Mouse (Mus musculus) megakaryocyte progenitor cell, adult 5-6 weeks (primary cell): ENCODE measurements around the gene Klb. TPM values are rescaled to one million over a fixed set of nuclear protein-coding genes. Genes with fewer than 3 reads are reported as not detected.

Source experiments
- ATAC-seq: replicated peaks from 2 replicates; pipeline ENCODE4 v1.8.0; 2016; ENCODE audit warnings: mild to moderate bottlenecking, moderate TSS enrichment, inconsistent platforms; ENCODE audit not compliant: poor library complexity
- total RNA-seq, 2 experiments: library from RNA; stranded (forward) in 1 of 2; stranded (reverse) in 1 of 2; fragments of 157-497, 149-512 nt in 1 of 2; fragments of 200-1000 nt in 1 of 2; gene quantifications; 2 replicates each; pipeline versions ENCODE4 v1.2.3 to v1.2.4; 2015 to 2017

Gene Klb
- total RNA-seq, 2 experiments from 2014 or later: not detected

DNA sequence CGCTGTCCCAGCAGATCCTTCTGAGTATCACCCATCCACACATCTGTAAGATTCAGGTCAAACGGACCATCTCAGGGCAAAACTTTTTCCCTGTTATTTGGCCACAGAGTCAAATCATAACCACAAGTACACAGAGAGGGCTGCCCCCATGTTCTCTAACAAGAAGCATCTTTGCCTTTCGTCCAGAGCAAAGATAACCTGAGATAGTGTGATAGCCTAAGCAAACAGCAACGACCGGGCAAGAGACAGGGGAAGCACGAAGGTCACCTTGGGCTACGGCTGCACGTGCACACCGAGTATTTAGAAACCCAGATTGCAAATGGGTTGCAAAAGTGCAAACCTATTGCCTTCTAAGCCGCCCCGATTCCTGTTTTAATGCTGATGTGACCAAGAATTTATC lies 19.7 kb downstream of the Klb start:
- no peak for ATAC-seq

DNA sequence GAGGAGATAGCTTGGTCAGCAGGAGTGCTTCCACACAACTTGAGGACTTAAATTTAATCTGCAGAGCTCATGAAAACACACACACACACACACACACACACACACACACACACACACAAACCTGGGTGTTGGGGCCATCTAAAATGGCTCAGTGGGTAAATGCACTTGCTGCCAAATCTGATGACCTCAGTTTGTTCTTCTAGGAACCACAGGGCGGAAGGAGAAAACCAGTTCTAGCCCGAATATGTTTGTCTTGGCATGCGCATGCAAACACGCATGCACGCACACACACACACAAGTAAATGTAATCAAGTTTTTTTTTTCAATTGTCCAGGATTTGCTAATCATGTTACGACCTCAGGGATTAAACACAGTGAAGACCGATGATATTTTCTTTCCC lies 23.4 kb downstream of the Klb start:
- no peak for ATAC-seq

DNA sequence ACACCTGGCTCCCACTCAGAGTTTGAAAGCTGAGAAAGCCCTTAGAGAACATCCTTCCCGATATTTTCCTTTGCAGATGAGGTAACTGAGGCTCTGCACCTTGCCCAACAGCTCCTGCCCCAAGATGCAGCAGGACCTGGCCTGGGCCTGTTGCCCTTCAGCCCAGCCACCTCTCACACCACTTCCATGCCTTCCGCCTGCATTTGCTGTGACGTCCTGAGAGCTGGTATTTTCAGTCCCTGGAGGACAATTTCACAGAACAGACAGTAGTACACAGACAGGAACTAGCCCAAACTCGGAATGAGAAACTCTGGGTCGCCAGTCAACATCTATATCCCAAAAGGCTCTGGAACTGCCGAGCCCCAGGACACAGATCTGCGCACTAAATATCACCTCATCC lies 26.6 kb downstream of the Klb start:
- no peak for ATAC-seq

DNA sequence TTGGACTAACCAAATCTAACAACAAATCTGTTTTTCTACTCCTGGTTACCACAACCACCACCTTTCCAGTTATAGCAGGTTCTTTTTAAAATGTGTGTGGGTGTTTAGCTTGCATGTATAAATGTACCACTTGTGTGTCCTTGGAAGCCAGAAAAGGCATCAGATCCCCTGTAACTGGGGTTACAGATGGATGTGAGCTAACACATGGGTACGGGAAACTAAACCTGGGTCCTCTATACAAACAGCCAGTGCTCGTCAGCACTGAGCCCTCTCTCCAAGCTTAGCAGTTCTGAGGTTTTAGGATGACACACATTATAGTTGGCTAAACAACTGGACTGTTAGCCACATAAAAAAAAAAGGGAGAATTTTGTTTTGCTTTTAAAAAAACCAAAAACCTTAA lies 37.6 kb downstream of the Klb start:
- no peak for ATAC-seq

DNA sequence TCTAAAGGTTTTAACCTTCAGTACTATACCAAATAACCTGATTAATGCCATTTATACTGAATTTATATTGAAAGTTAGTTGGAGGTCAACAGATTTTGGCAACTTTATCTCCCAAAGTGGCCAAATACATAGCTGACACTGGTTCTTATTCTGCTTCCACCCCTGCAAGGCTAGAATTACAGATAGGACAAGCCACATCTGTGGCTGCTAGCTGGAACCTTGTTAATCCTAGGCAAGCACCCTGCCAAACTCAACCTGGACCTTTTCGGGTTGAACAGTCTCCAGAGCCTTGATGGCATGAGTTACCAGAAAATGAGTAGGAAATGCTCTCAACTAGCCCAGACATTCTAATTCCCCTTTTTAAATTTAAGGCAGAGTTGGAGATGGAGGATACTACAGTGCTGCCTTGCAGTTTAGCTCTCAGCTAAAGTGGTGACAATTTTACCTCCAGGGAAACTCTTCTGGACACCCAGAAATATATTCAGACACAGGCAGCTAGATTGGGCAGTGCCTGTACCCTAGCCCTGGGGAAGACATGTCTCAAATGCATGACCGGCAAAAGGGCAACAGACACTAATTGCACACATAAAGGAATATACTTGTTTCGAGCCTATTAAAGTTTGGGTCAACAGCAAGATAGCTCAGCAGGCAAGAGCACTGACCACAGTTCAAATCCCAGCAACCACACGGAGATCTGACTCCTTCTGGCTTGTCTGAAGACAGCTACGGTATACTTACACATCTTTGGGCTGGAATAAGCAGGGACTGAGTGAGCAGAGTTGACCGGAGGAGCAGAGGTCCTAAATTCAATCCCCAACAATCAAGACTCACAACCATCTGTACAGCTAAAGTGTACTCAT lies 39.1 kb downstream of the Klb start:
- no peak for ATAC-seq

DNA sequence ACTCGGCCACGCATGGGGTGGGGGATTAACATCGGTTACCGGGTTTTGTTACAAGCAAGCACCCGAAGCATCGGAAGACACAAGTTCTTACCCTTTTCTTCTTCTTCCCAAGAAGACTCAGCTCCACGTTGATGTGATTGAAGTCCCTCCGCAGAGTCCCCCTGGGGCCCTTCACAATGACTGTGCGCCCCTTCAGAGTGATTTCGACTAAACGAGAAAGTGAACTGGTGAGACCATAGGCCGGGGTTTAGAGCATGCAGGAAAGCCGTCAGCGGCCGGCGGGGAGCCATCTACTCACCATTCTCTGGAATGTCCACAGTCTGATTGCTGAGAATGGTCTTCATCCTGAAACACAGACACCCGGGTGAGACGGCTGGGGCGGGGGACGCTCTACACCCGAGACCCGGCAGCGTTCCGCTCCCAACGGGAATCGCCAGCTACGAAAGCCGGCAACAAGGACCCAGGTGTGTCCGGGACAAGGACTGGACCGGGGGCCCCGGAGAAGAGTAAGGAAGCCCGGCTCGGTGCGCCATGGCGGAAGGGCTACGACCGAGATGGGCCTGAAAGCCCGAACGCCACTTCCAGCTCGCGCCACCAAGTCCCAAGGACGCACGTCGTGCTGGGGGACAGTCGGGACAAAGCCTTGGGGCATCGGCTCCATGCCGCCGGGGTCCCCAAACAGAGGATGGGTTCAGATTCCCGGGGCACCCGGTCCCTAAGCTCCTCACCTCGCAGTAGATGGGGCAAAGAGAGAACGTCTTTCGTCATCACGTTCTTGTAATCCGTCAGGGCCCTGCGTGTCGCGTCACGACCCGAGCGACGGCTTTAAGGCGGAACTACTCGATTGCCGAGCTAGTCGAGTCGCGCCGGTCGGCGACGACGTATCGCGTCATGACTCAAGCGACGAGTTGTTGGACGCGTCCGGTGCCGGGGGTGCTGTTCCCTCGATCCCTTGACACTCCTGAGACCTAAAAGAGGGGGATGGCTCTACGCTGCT lies 42.8 kb downstream of the Klb start, which contains the start of the genes Rpl9 and Lias:
Gene Rpl9 (minus strand): TSS at position 797 of the 997 bp plus-strand sequence.
Gene Lias (plus strand): TSS at position 850 of the 997 bp plus-strand sequence.
- peak; percentile 95 for ATAC-seq

DNA sequence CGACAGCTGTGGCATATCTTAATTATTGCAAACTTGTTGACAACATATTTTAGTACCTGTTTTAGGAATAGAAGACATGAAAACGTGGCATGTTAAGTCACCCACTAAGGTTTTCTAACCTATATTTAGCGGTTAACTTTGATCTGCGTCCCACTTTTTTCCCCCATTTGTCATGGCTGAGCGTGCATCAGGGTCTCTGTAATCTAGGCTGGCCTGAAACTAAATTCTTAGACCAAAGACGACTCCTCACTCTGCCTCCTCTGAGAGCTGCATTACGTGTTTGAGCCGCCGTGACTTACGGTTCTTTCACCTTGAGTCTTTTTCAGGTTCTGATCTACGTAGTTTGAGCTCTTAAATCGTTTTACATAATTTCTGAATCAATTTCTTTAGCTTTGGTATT lies 43.6 kb downstream of the Klb start:
- peak; percentile 38 for ATAC-seq

DNA sequence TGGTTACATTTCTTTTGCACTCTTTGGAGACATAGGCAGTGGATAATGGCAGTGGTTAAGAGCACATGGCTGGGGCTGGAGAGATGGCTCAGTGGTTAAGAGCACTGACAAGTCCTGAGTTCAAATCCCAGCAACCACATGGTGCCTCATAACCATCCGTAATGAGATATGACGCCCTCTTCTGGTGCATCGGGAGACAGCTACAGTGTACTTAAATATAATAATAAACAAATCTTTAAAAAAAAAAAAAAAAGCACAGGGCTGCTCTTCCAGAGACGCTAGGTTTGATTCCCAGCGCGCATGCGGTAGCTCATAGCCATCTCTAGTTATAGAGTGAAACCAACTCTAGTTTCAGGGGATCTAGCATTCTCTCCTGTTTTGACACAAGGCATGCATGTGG lies 46.3 kb downstream of the Klb start:
- ATAC-seq: no peak

DNA sequence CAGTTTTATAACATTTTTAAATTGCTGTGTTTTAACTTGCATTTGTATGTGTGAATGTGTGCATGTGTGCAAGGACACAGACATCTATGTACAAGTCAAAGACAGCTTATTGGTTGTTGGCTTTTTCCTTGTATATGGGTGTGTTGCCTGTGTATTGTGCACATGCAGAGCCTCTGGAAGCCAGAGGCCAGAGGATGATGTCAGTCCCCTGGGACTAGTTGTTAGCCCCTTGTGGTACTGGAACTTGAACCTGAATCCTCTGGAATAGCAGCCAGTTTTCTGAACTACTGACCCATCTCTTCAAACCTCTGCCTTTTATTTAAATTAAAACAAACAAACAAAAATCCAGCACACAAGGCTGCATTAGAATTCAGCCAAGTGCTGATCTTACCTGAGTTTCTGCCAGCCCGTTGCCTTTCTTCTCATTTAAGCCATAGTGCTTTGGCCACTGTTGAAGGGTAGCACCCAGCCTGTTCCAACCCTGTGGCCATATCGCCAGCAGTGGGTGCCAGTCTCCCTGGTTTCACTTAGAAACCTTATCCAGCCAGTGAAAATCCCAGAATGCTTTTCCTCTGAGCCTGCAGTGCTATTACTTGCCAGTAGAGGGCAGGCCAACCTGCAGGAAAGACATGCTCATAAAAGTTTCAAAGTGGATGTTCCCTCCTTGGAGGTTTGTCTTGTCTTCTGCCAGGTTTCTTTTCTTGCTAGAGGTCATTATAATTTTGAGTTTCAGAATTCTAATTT lies 53.3 kb downstream of the Klb start:
- peak; percentile 100 for ATAC-seq

DNA sequence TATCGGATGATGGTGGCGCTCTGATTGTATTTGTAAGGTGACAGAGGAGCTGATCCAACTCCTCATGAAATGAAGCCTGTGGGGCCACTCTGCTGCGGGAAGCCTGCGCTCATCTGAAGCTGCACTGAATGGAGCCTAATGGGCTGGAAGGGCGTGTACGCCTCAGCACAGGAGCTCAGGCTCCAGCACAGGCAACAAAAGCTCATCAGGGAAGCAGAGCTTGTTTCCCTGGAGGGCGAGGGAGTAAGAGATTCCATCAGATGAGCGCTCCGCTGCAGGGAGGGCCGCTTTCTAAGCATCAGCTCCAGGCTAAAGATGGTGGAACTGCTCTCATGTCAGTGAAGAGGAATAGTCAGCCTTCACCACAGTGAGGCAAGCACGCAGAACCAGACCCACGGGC lies 59.9 kb downstream of the Klb start:
- no peak for ATAC-seq

DNA sequence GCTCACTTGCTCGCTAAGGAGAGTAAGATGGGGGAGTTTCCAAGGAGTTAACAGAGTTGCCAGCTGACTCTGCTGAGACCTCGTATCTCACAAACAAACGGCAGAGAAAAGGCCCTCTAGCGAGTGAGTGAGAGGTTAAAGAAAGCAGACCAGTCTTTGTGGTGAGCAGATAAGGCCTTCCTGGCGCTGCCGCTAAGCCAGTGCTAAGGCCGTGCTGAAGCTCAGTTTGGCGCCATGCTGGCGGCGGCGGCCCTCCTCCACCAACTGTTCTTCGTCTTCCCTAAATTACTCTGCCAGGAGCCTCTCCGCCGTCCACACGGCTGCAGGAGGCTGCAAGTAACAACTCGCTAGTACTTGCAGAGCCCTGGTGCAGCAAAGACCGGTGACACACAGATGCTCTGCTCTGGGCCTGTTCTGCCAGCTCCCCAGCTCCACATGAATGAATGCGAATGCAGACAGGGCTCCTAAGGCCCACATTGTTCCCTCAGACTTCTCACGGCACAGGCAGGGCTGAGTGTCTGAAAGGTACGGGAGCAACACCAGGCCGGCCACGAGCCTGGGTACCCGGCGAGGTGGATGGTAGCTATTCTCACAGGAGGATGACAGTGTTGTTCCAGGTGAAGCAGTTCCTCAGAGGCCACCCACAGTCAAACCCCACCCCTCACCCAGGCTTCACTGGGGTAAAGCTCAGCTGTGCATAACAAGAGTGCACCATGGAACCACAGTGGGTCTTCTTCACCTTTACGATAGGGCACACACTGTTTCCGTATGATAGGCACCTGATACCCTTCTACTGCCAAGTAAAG lies 67.7 kb downstream of the Klb start:
- ATAC-seq: peak; percentile 99

DNA sequence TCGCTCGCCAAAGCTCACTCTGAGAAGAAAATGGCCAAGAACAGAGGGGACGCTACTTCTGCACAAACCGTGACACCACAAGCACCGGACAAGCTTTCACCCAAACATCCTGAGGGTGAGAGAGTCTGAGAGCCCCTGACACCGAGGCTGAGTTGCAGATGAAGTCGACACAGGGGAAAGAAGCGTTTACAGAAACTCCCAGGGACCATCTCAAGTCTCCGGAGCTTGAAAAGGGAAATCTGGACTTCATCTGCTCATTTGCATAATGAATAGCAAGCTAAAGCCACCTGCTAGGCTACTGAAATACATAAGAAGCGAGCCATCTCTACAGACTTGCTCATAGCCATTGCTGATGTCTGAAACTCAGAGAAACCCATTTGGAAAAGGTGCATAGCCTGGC lies 71.0 kb downstream of the Klb start:
- no peak for ATAC-seq

DNA sequence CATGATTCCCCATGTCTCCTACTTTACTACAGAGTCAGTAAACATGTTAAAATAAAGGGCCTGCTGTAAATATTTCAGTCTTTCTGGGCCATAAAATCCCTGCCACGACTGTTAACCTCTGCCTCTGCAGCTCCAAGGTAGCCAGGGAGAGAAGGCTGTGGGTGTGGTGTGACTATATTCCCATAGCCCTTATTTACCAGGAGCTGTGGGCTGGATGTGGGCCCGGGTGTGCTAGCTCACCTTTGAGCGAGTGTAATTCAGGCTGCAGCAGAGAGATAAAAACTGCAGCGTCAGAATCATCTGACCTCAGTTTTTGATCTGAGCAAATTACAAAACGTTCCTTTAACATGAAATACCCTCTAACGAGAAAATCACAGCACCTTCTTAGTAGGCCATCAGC lies 72.7 kb downstream of the Klb start:
- no peak for ATAC-seq

DNA sequence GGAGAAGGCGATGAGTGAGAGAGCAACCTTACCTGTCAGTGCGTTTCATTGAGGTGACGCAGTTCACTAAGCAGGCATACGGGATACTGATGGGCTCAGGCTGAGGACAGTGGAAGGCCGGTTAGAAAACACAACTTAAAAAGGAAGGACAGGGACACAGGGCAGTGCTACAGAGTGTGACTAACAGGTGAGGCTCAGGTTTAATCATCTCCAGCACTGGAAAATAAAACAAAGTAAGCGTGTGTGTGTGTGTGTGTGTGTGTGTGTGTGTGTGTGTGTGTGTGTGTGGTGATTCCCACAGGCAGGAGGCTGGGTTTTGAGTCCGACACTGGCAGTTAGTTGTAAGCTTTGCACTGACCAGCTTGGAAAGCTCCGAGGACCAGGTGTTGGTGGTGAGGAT lies 74.7 kb downstream of the Klb start:
- ATAC-seq: no peak

DNA sequence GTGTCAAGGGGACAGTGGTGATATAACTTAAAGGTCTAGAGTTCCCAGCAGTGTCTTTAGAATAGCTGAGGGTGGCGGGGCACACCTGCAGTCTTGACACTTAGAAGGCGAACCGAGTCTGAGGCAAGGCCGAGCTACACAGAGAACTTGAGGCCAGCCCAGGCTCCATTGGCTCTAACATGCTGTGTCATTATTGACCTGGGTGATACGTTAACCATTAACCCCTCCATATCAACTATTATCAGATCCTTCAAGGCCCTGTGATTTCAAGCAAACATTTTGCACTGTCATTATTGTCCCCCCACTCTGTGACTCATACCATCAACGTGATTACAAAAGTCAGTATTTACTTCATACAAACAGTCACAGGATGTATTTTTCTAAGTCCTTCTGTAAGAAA lies 76.1 kb downstream of the Klb start:
- no peak for ATAC-seq

DNA sequence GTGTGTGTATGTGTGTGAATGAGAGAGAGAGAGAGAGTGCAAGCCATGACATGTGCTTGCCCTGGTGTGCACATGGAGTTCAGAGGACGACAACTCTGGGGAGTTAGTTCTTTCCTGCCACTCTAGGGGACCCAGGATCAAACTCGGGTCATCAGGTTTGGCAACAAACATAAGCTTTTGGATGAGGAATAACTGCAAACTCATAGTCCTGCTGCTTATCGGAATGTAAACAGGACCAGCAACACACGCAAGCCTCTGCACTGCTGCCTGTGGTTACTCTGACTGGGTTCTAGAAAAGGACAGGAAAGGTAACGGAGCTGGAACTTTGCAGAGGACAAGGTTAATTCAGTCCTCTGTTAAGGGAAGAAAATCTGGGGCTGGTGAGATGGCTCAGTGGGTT lies 77.1 kb downstream of the Klb start:
- no peak for ATAC-seq

DNA sequence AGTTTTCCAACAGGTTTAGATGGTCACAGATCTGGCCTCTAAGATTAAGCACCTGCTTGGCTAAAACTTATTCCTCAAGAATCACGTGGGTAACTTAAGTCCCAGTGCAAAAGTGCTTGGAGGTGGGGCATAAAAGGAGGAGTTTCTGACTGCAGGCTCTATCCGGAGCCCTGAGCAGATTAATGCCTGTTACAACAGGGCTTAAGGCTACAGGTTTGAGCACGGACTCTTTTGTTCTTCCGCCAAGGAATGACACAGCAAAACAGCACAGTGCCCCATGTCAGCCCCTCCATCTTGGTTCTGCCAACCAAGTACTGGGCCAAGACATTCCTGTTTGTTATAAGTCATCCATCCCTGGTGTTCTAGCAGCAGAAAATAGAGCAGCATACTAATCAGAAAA lies 80.2 kb downstream of the Klb start:
- peak; percentile 61 for ATAC-seq

DNA sequence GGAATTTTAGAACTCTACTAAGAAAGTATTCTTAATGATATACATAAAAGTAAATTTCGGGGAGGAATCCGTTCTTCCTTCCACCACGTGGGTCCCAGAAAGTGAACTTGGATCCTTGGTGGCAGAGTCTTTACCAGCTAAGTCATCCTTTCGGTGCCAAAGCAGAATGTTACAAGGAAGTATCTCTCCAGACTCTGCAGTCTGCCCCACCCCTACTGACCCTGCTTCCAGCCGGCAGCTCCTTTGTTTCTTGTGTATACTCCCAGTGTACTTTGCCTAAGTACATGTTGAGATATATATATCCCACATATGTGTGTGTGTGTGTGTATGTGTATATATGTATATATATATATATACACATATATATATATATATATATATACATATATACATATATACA lies 81.3 kb downstream of the Klb start:
- no peak for ATAC-seq
